Mouse (Mus musculus) kidney, postnatal 0 days (tissue): ENCODE results near the gene Klri1. TPM values are rescaled to one million over a fixed set of nuclear protein-coding genes. Genes with fewer than 3 reads are reported as not detected.

Experiments
- microRNA-seq: library from miRNA; unstranded; fragments of <30 nt; microRNA quantifications from one replicate; pipeline ENCODE4, GENCODE M21; 2016
- polyA plus RNA-seq: library from polyadenylated mRNA; unstranded; fragments of >200 nt; fragmentation: Nextera tagmentation; extraction: Ambion mirVana; gene quantifications from 2 replicates; pipeline ENCODE4 v1.2.1, GENCODE M21; 2015

Gene Klri1
- polyA plus RNA-seq, 1 experiment from 2014 or later = not detected

Small RNA genes within 50 kb of the gene (microRNA-seq; reads per million reads assigned to microRNA genes)
- gene Mir680-1 = not detected

Other genes with a start within 250 kb of the Klri1 start
- not detected in 2 replicates for gene Olr1, start 210.0 kb downstream of the Klri1 start, polyA plus RNA-seq
- gene Tmem52b, start 204.6 kb downstream of the Klri1 start, polyA plus RNA-seq = 96.6 and 98.5 TPM in 2 replicates
- 126 and 139 TPM in 2 replicates for gene Gabarapl1, start 184.0 kb downstream of the Klri1 start, polyA plus RNA-seq
- not detected in 2 replicates for gene Klre1, start 139.2 kb downstream of the Klri1 start, polyA plus RNA-seq
- 0.32 and 0.45 TPM in 2 replicates for gene Klrd1, start 125.3 kb downstream of the Klri1 start, polyA plus RNA-seq
- gene Klrk1, start 93.3 kb downstream of the Klri1 start, polyA plus RNA-seq = 0.14 and 0.18 TPM in 2 replicates
- gene Klrc3, start 73.8 kb downstream of the Klri1 start, polyA plus RNA-seq = not detected in 2 replicates
- gene Klrc2, start 56.4 kb downstream of the Klri1 start, polyA plus RNA-seq = not detected in 2 replicates
- not detected in 2 replicates for gene Klrc1, start 38.2 kb downstream of the Klri1 start, polyA plus RNA-seq
- gene Klri2, start 23.4 kb upstream of the Klri1 start, polyA plus RNA-seq = 0.05 TPM in 1 of 2 replicates, not detected in the other
- gene Gm156, start 67.1 kb upstream of the Klri1 start, polyA plus RNA-seq = not detected in 2 replicates
- not detected in 2 replicates for gene Gm17631, start 145.5 kb upstream of the Klri1 start, polyA plus RNA-seq
- 0.09 TPM in 1 of 2 replicates, not detected in the other for gene Klra17, start 159.5 kb upstream of the Klri1 start, polyA plus RNA-seq
- not detected in 2 replicates for gene Klra5, start 200.5 kb upstream of the Klri1 start, polyA plus RNA-seq